Mouse (Mus musculus) heart, adult 11 months (tissue): ENCODE results near the gene Gm36245.
"Not testable (repeated sequence)": the region's sequence is repeated elsewhere in the genome, so short reads cannot be mapped to it uniquely, and the experiment has no call there.

Source experiments
- DNase-seq: peaks from one replicate; pipeline ENCODE4 v3.0.0; 2022

Gene Gm36245

GRCm38 (mm10) chr15:77598958-77599357, at the start of gene Gm36245:
TSS of gene Gm36245 (plus strand) at chr15:77599258.
- peak; percentile 79 for DNase-seq

GRCm38 (mm10) chr15:77561792-77562191, 37.3 kb upstream of the Gm36245 start, which contains the start of gene 1700025B11Rik:
TSS of gene 1700025B11Rik (minus strand) at chr15:77561892.
- DNase-seq = no peak

GRCm38 (mm10) chr15:77563219-77563618, 35.8 kb upstream of the Gm36245 start:
- DNase-seq = peak; percentile 36

GRCm38 (mm10) chr15:77578801-77579200, 20.3 kb upstream of the Gm36245 start:
- peak; percentile 81 for DNase-seq

- DNase-seq = peak; percentile 31
Observed at GRCm38 (mm10) chr15:77579311-77579710, 19.7 kb upstream of the Gm36245 start.

GRCm38 (mm10) chr15:77581681-77582080, 17.4 kb upstream of the Gm36245 start:
- peak; percentile 99 for DNase-seq

- DNase-seq = peak; percentile 95
Observed at GRCm38 (mm10) chr15:77587026-77587425, 12.0 kb upstream of the Gm36245 start.

- DNase-seq = peak; percentile 91
Observed at GRCm38 (mm10) chr15:77588981-77589380, 10.1 kb upstream of the Gm36245 start.

GRCm38 (mm10) chr15:77590881-77591280, 8.2 kb upstream of the Gm36245 start:
- DNase-seq = peak; percentile 70

- peak; percentile 82 for DNase-seq
Observed at GRCm38 (mm10) chr15:77593557-77593956, 5.5 kb upstream of the Gm36245 start.

GRCm38 (mm10) chr15:77595961-77596360, 3.1 kb upstream of the Gm36245 start, which contains the start of gene Apol10b:
TSS of gene Apol10b (minus strand) at chr15:77596125.
- DNase-seq = peak; percentile 89

GRCm38 (mm10) chr15:77598429-77598828, 629 bp upstream of the Gm36245 start:
- peak; percentile 96 for DNase-seq

GRCm38 (mm10) chr15:77606069-77606468, 7.0 kb downstream of the Gm36245 start:
- DNase-seq = peak; percentile 92

GRCm38 (mm10) chr15:77624710-77625109, 25.7 kb downstream of the Gm36245 start:
- no peak for DNase-seq

GRCm38 (mm10) chr15:77626471-77626870, 27.4 kb downstream of the Gm36245 start:
- peak; percentile 34 for DNase-seq

GRCm38 (mm10) chr15:77628647-77629046, 29.6 kb downstream of the Gm36245 start:
- DNase-seq = not testable (repeated sequence)

GRCm38 (mm10) chr15:77629822-77630221, 30.8 kb downstream of the Gm36245 start:
- DNase-seq = not testable (repeated sequence)

GRCm38 (mm10) chr15:77643176-77643575, 44.1 kb downstream of the Gm36245 start, which contains the start of gene Apol11b:
TSS of gene Apol11b (minus strand) at chr15:77643286.
- DNase-seq = peak; percentile 61

- DNase-seq = not testable (repeated sequence)
Observed at GRCm38 (mm10) chr15:77651143-77651542, 52.1 kb downstream of the Gm36245 start.
